In the genomic region with DNA sequence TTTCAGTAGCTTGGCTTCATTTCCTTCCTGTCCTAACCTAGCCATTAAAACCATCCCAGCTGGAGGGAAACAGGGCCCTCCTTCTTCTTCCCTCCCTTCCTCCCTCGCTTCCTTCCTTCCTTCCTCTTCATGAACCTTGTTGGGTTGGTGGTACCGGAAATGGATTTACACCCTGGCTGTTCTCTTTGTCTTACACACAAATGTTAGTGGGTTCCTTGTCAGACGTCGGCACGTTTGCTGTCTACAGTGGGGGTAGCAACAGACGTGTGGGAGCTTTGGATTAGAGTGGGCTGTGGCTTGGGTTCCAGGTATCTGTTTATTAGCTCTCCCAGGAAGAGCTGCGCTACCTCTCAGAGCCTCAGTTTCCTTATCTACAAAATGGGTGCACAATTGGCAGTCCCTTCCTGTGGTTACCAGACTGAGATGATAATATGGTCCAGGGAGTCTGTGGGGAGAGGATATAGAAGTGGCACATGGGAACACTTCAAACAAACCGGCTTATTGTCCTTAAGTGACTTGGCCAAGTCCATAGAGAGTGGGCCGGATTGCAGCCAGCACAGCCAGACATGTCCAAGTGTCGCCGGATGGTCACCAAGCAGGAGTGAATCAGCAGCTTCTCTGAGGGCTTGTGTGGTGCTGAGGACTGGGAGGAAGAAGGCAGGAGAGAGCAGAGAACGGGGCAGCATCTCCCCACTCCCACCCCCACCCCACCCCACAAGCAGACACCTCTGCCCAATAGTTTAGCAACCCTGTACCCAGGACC, we compare ENCODE assay signal across 10 mouse cellular contexts. TPM values are rescaled to one million over a fixed set of nuclear protein-coding genes. Genes with fewer than 3 reads are reported as not detected.
DNase-seq lines count a peak whose midpoint lies in the region; ATAC-seq and TF ChIP-seq lines count a peak whose summit lies in the region.
"Had no signal": no experiment of that assay in that cellular context is flagged by ENCODE, and none has a peak within 500 bp of the region (broad histone marks: within the 10 kb centered on the region; RNA-seq: fewer than 3 reads in every experiment).

No protein-coding gene starts in this region.

- no peak for DNase-seq in kidney, adult 18-20 months
- peak; percentile 74 for DNase-seq in MEL-GATA-1-ER (ENCODE audit: extremely low read depth, low read depth)
- DNase-seq in heart, adult 9 months (ENCODE audit: low spot score in 2 of 2): peak; percentile 17 to 44
- no peak for DNase-seq in liver, embryonic 11.5 days (ENCODE audit: low spot score)
- no peak for DNase-seq in layer of hippocampus, adult 2 months (ENCODE audit: low spot score in 2 of 2)
- no peak for DNase-seq in cerebellum, postnatal 4 days (ENCODE audit: low spot score in 2 of 2)
- no peak for DNase-seq in left cerebral cortex, adult 11 months (ENCODE audit: low spot score)
- DNase-seq: thymus, postnatal 4 days had no signal

- WGBS in kidney, embryonic 15.5 days: 77% methylated on average over 12 of the region's 12 CpGs
- 47% methylated on average over 12 of the region's 12 CpGs for WGBS in liver, embryonic 11.5 days

- ATAC-seq in kidney, embryonic 15.5 days (replicated peaks; ENCODE audit: low FRiP score): no peak
- no peak for ATAC-seq in liver, embryonic 11.5 days (replicated peaks; ENCODE audit: low FRiP score)

- no peaks in the 10 kb centered on the region for H3K36me3 ChIP-seq in kidney, embryonic 15.5 days
- no peaks in the 10 kb centered on the region for H3K36me3 ChIP-seq in liver, embryonic 11.5 days (ENCODE audit: control insufficient read depth, insufficient read depth, low read length)
- H3K36me3 ChIP-seq: hindbrain, embryonic 13.5 days had no signal

- H3K27ac ChIP-seq in kidney, embryonic 15.5 days: peak overlapping the region; percentile 67
- no peak overlapping the region for H3K27ac ChIP-seq in liver, embryonic 11.5 days (ENCODE audit: low read depth, low read length)
- no peak overlapping the region for H3K27ac ChIP-seq in layer of hippocampus, adult 2 months
- H3K27ac ChIP-seq: hindbrain, embryonic 13.5 days had no signal

- no peak for TF ChIP-seq CTCF in layer of hippocampus, adult 2 months (conservative IDR thresholded peaks at IDR 0.05)

- peaks cover 17% of the 10 kb centered on the region for H3K4me1 ChIP-seq in kidney, embryonic 15.5 days
- H3K4me1 ChIP-seq in liver, embryonic 11.5 days (replicated peaks; ENCODE audit: control insufficient read depth, insufficient read depth, low read length): peaks cover 16% of the 10 kb centered on the region

- peak overlapping the region; percentile 71 for H3K4me2 ChIP-seq in kidney, embryonic 15.5 days
- peak overlapping the region; percentile 84 for H3K4me2 ChIP-seq in liver, embryonic 11.5 days

- peaks cover 5% of the 10 kb centered on the region; the same call in 1 of the 2 replicates for H3K27me3 ChIP-seq in kidney, embryonic 15.5 days
- H3K27me3 ChIP-seq in liver, embryonic 11.5 days (replicated peaks; ENCODE audit: control insufficient read depth, insufficient read depth, low read length): peaks cover 7% of the 10 kb centered on the region

- peak overlapping the region; percentile 44; the same call in 1 of the 2 replicates for H3K4me3 ChIP-seq in kidney, embryonic 15.5 days (replicated peaks)
- 0 out of 2 replicates have a peak overlapping the region, but pooled peaks have one; percentile 53 for H3K4me3 ChIP-seq in liver, embryonic 11.5 days (ENCODE audit: low read depth, low read length)
- H3K4me3 ChIP-seq in layer of hippocampus, adult 2 months: no peak overlapping the region

- H3K9me3 ChIP-seq in kidney, embryonic 15.5 days (replicated peaks): no peaks in the 10 kb centered on the region
- no peaks in the 10 kb centered on the region for H3K9me3 ChIP-seq in liver, embryonic 11.5 days (ENCODE audit: control insufficient read depth, low read length)
- H3K9me3 ChIP-seq: hindbrain, embryonic 13.5 days had no signal

- H3K9ac ChIP-seq in kidney, embryonic 15.5 days: no peak overlapping the region
- no peak overlapping the region for H3K9ac ChIP-seq in liver, embryonic 11.5 days (ENCODE audit: low read depth, low read length)

RNA-seq across cellular contexts. Expression of gene Cda, which starts 0.9 kb away (rescaled TPM):
- 21.3 and 22.0 TPM in 2 replicates for polyA plus RNA-seq in kidney, embryonic 15.5 days (2015; fragmentation: Nextera tagmentation; extraction: Ambion mirVana)
- polyA plus RNA-seq in liver, embryonic 11.5 days (2014; fragmentation: Nextera tagmentation; extraction: Ambion mirVana): 6.6 and 7.2 TPM in 2 replicates
- 1 to 10 TPM; 1.9 to 3.2 TPM for total RNA-seq in layer of hippocampus, adult 2 months (2021)

RNA-seq across cellular contexts. Expression of gene Fam43b, which starts 27.6 kb away (rescaled TPM):
- polyA plus RNA-seq in kidney, embryonic 15.5 days (2015; fragmentation: Nextera tagmentation; extraction: Ambion mirVana): not detected in 2 replicates
- polyA plus RNA-seq in liver, embryonic 11.5 days (2014; fragmentation: Nextera tagmentation; extraction: Ambion mirVana): 0.12 and 0.21 TPM in 2 replicates
- total RNA-seq in layer of hippocampus, adult 2 months (2021): 10 to 100 TPM; 26.5 to 33.1 TPM

RNA-seq across cellular contexts. Expression of gene Pink1, which starts 42.6 kb away (rescaled TPM):
- 47.5 and 50.3 TPM in 2 replicates for polyA plus RNA-seq in kidney, embryonic 15.5 days (2015; fragmentation: Nextera tagmentation; extraction: Ambion mirVana)
- 15.6 and 17.0 TPM in 2 replicates for polyA plus RNA-seq in liver, embryonic 11.5 days (2014; fragmentation: Nextera tagmentation; extraction: Ambion mirVana)
- total RNA-seq in layer of hippocampus, adult 2 months (2021): 100 to 1,000 TPM; 245 to 254 TPM

Comparison
In these comparisons a context has a peak if more than half of its experiments do, and no peak if none do; other contexts are left out.
1. DNase-seq: peak in MEL-GATA-1-ER (single experiment) and heart, adult 9 months (2 of 2); none in kidney, adult 18-20 months (single experiment), liver, embryonic 11.5 days (single experiment), layer of hippocampus, adult 2 months (0 of 2), cerebellum, postnatal 4 days (0 of 2) and left cerebral cortex, adult 11 months (single experiment).